Mouse (Mus musculus) heart, postnatal 4 days (tissue): ENCODE data around the gene Kcnh1. TPM values are rescaled to one million over a fixed set of nuclear protein-coding genes. Genes with fewer than 3 reads are reported as not detected.

Experiments
- DNase-seq: peaks from one replicate; pipeline ENCODE4 v3.0.0; 2021
- total RNA-seq, 2 experiments: library from RNA; stranded (reverse); gene quantifications; 2 replicates each; pipeline ENCODE4 v1.2.3; 2021

The Kcnh1 gene
- total RNA-seq, result under 1 TPM; 0.29 to 0.38 TPM

DNA sequence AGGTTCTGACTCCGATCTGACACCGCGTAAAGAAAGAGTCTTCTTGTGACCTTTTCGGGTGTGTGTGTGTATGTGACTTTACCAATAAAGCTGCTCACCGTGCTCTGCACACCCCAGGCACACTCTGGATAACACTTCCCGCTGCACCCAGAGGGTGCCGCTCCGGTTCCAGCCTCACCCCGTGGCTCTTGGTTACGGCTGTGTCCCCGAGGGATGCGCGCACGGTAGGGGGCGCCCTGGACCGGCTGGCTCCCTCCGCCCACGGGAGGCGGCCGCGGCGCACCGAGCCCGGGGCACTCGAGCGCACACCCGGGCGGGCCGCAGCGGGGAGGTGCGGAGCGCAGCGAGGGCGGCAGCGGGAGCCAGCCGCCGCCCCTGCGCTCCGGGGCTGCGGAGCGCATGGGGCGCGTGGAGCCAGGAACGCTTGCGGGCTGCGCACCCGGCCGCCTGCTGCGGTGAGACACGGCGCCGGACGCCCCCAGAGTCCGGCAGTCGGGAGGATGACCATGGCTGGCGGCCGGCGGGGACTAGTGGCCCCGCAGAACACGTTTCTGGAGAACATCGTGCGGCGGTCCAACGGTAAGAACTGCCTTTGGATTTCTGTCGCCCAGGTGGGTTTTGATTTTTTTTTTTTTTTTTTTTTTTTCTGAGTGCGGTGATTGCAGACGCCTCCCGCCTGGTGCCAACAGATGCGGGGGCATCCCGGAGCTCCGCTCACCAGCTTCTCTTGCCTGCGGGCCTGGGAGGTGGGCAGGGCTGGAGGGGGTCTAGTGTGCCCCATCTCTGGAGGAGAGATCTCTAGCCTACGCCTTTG, at the start of gene Kcnh1:
Gene Kcnh1 (plus strand): TSS at position 267 of the 814 bp plus-strand sequence.
- DNase-seq, result peak; percentile 92

DNA sequence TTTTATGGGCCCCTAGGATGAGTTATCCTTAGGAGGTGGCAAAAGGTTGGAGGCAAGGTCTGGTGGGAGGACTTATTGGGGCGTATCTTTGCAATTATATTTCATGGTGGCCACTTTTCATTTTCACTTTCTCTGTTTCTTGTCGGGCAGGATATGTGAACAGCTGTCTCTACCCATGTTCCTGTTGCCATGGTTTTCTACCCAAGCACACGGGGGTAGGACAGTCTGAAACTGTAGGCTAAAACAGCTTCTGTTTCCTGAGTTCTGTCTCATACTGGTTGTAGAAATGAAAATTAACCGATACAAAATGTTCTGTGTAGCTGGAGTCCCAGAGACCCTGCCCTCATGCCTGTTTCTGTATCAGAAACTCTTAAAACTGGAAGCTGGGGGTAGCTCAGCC, 39.4 kb upstream of the Kcnh1 start:
- no peak for DNase-seq

DNA sequence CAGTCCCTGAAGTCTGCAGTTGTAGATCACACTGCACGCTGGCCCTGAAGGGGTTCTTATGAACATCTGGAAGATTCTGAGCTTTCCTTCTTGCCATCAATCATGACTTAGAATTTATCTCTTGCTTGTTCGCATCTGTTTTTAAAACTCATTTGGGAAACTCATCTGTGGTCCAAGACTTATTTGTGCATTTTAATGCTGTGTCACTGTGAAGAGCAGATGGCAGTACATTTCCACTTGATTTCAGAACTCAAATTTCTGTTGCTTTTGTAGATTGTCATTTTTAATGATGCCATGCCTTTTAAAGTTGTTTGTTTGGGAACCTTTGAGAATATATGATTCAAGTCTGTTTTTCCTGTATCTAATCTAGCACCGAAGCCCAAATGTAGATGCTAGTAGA, 19.1 kb upstream of the Kcnh1 start:
- DNase-seq, result no peak

DNA sequence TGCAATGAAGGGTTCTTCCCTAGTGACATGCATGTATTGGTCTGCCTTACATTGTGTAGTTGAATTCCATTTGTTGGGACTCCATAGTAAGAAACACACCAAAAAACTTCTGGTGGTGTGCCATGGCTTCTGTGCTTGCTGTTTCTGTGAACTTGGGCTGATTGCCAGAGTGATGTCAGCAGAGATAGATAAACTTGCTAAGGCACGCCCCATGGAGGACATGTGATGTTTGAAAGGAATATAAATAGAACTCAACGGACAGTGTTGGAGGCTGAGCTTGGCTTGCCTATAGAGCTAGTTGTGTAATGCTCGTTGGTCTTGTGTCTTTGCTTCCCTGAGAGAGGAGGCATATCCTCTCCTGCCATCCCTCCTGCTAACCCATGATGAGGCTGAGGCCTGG, 10.7 kb upstream of the Kcnh1 start:
- DNase-seq, result no peak

DNA sequence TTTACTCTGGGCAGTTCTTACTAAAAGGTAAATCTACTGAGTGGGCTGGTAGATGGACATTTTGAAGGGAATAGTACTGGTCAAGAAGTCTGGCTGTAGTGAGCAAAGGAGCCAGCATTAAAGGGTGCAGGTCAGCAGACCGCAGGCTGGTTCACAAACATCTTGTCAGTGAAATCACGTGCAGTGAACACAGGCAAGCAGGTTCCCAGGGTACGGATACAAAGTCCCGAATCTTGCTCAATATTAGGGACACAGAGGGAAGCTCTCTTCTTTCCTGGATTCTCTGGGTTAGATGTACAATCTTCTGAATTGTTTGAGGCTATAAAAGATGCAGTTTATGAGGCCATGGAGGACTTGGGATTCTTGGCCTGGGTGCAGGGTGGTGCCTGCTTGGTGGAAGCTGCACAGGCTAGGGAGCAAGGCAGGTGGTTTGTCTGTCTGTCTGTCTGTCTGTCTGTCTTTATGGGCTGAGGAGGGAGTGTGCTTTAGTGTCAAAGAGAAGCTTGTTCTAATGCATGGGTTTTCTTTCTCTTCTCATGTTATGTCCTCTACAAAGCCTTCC, 8.8 kb upstream of the Kcnh1 start:
- no peak for DNase-seq

DNA sequence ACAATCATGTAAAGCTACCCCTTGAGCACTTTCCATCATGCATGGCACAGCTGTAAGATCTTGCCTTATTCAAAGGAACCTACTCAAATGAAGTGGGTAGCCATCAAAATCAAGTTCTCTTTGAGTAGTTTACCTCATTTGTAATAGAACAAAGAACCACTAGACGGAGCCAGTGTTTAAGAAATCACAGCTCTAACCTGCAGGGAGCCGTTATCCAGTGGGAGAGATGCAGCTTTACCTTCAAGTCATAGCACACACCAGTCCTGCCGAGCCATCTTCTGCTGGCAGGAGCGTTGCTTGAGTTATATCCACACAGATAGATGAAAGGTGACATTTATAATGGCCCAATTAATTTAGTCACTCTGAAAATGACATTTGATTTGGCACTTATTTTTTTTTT, 1.5 kb upstream of the Kcnh1 start:
- DNase-seq, result peak; percentile 26

DNA sequence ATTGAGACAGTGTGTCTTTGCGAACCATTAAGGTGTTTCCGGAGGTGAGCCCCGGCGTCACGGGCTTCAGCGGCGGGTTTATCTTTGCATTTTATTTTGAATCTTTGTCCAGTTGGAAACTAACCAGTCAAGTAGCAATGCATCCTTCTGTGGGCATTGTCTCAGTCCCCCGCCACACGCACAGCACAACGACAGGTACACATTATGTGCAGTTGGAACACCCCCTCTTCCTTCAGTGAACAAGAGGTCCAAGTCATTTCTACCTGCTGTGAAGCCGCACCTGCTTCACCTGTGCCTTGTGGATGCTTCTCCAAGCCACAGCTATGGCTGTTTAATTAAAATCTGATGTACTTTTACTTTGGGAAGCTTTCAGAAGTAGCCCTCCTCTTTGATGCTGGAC, 803 bp upstream of the Kcnh1 start:
- DNase-seq, result no peak

DNA sequence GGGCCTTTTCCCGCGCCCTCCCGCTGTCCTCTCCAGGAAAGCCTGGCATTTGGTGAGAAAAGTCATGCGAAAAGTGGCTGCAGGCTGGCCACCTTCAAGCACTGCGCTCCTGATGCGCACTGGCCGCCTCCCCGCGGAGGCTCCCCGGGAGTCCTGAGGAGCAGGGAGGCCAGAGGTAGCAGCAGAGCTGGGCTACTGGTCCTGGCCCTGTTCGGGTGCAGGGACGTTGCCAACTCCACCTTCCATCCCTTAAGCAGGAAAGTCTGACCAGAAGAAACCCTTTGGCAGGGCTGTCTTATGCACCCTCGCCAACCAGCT, 707 bp downstream of the Kcnh1 start:
- DNase-seq, result no peak

DNA sequence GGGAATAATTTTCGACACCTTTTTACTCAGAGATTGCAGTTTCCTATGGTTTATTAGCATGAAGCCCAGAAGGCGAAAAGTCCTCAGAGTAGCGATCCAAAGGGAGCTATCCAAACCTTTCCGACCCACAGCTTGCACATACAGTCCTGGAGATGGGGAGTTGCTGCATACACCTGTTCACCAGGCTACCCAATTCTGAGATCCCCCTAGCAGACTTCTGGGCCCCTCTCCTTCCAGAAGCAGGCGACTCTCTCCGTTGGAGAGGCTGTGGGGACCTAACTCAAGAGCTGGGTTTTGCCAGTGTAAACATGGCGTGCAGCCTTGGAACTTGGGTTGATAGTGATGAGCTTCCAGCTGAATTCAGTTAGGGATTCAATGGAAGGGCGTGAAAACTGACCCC, 1.3 kb downstream of the Kcnh1 start:
- DNase-seq, result no peak

DNA sequence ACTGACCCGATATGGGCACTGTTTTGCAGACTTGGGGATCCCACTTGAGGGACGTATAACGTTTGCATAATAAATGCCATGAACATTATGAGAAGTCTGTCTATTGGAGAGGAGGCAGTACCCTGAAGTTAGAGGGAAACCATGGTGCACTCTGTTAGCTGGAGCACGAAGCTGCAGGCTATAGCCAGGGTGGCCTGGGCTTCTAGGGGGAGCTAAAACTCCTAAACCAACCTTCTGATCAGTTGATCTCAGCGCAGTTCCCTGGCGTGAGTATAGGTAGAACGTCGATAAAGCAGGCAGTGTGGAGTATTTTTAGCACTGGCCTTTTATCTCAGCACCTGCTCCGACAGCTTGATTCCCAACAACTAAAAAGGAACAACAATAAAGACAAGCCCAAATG, 2.1 kb downstream of the Kcnh1 start:
- DNase-seq, result no peak

DNA sequence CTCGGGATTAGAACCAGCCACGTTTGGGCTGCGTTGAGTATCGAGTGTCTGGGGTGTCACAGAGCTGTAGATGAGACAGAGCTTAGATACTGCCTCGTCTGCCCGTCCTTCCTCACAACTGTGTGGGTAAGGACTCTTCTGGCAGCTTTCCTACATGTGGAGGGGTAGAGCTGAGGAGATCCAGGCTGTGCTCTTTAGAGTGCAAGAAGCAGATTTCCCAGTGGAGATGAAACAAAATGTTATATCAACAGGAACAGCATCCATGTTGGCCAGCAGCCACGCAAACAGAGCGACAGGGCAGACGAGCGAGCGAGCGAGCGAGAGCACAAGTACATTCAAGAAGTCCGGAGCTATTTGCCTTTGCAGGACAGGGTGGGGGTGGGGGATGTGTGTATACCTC, 3.1 kb downstream of the Kcnh1 start:
- peak; percentile 7 for DNase-seq

DNA sequence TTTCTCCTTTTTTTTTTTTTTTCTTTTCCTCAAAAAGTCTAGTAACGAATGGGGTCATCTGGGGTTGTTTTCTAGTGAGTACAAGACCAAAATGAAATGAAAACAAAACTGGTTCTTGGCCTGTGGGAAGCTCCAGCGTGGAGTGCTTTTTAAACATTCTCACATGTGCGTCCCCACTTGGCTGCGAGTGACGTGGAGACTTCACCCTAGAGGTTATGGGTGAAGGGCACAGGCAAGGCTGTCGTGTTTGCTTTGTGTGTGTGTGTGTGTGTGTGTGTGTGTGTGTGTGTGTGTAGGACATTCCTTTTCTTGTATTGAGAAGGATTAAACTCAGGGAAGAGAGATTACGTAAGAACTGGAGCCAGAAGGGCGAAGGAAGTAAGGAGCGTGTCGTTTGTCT, 6.9 kb downstream of the Kcnh1 start:
- DNase-seq, result no peak

DNA sequence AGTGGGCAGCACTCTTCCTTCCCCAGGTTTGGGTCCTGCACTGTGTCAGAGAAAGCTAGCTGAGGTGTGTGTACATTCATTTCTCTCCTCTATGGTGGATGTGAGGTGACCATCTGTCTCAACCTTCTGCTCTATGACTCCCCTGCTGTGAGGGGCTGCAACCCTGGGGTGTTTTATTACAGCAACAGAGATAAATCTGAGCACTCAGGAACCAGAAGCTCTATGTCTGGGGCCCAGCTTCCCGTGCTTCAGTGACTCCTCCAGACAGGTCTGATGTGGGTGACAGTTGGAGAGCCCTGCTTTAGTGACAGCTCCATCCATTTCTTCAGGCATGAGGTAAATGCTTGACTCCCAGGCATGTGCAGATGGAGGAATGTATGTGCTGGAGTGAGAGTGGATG, 12.4 kb downstream of the Kcnh1 start:
- no peak for DNase-seq

DNA sequence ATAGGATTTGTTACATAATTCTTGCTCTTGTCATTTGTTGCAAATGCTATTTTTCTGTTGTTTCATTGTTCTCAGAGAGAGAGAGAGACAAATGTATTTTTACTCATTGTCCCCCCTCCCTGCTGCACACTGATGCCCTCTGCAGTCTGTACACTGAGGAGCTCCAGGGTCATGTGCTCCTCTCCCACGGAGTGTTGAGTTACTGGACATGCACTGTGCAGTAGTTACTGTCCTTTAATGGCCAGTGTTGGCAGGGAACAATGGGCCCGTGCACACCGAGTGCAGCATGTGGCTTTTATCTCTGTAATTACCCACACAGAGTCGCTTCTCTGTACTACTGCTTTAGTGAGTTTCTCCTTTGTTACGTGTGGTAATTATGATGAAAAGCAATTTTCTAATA, 17.4 kb downstream of the Kcnh1 start:
- DNase-seq, result no peak

DNA sequence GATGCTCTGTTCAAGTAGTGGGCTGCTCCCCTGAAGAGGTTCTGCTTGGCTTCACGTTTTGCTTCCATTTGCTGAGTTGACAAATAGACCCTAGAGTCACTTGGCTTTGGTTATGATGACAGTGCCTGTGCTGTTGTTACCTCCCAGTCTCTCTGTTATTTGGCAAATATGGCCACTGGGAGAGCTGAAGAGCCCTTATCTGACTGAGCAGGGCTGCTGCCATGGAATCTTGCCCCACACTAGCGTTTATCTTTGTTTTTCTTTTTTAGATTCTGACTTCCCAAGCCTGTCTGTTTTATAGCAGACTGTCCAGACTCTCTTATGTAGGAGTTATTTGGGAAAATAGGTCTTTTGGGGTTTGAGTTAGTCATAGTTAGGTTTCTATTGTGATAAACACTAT, 21.9 kb downstream of the Kcnh1 start:
- no peak for DNase-seq

DNA sequence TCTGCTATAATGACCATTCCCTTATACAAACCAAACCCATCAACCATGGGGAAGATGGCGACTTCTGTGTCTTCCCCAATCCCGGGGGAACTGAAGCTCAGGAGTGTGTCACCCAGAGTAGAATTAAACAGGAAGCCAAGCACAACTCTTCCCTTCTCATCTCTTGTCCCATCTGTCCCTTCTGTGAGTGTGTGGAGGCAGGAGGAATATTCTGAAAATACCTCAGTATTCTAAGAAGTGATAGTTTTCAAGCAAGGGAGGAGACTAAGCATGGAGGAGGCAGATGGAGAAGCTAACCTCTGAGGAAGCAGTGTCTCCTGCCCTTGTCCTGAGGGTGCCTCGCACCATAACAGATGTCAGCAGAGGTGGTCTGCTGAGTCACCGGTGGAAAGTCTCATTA, 24.1 kb downstream of the Kcnh1 start:
- DNase-seq, result no peak

DNA sequence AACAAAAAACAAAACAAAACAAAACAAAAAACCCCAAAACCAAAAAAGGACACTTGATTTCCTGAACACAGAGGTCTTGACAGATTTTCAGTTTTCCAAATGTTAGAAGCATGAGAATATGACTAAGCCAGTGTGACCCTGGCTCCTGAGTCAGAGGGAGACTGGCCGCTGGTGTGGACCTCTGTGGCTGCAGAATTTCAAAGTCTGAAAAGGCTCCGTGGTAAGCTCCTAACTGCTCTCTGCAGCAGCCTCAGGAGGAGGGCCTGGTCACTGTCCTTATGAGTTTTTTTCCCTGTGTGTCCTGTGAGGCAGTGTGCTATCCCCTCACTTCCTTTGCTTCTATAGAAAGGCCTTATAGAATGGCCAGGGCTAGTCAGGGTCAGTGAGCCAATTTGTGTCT, 29.6 kb downstream of the Kcnh1 start:
- DNase-seq, result no peak

DNA sequence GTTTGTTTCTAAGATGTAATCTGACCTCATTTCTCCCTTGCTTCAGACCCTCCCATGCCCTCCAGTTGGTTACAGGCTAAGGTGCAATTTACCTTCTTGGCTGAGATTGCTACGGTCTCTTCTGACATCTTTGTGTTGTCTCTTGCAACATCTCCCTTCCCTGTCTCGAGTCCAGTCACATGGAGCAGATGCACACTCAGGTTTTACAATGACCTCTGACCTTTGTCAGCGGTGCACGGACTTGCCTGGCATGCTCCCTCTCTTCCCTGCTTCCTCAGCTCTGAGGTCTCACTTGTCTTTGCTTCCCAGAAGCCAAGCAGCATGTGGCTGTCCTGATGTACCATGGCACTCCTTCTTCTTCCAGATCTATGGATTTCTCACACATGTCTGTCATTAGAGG, 33.6 kb downstream of the Kcnh1 start:
- no peak for DNase-seq

DNA sequence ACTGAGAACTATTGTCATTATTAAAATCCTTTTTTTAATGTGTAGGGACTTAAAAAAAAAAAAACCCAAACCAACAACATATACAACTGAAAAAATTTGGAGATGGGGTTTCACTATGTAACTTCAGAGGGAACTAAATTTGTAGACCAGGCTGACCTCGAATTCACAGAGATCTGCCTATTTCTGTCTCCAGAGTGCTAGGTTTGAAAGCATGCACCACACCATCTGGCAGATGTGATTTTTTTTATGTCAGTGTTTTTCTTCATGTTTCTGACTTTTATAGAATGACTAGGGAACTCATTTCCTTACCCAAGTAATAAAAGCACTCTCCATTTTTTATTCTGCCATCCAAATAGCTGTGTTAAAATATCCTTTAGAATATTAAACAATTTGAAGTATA, 42.1 kb downstream of the Kcnh1 start:
- no peak for DNase-seq

DNA sequence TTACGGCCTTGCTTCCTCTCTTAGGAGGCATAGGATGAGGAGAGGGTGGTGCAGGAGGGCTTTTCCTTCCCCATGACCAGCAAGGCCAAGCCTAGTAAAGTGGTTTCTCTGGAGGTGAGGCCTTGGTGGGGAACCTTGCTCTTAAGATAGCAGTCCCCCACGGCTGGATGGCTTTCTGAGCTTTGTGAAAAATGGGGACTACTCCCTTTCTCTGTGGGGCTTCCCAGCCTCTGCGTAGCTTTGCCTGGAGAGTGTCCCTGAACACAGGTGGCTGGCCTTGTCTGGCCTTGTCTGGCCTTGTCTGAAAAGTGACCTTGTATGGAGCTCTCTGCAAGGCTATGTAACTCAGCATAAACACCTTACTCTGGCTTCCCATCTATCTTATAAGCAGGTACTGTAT, 56.3 kb downstream of the Kcnh1 start:
- DNase-seq, result no peak

DNA sequence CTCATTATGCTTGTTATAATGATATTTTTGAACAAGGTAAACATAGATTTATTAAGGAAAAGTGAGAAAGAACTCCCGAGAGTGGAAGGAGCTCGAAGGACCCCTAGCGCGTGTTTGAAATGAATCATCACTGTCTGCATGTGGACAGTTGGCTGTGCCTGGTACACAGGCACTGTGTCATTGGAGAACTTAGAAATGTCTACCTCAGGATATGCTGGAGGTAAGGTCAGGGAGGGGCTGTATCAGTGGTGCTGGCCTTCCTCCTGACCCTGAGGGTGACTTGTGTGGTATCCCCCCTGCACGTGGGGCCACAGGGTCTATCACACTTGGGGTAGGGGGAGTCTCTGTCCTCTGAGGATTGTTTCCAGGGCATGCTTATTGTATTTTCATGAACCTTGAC, 68.6 kb downstream of the Kcnh1 start:
- DNase-seq, result no peak

DNA sequence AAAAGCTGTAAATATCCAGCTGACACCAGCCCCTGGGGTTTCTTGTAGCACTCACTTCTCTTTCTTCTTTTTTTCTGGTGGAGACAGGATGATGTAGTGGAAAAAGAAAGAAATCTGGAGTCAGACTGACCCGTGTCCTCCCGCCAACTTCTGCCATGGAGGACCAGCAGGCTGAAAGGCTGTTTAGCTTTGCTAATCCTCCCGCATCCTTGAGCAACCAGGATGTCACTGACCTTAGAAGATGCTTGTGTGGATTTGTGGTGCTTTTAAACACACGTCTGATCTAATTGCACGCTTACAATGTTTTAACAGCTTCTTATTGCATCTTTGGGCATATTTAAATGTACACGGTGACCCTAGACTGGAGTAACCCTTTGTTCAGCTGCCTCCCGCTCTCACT, 69.0 kb downstream of the Kcnh1 start:
- DNase-seq, result no peak

DNA sequence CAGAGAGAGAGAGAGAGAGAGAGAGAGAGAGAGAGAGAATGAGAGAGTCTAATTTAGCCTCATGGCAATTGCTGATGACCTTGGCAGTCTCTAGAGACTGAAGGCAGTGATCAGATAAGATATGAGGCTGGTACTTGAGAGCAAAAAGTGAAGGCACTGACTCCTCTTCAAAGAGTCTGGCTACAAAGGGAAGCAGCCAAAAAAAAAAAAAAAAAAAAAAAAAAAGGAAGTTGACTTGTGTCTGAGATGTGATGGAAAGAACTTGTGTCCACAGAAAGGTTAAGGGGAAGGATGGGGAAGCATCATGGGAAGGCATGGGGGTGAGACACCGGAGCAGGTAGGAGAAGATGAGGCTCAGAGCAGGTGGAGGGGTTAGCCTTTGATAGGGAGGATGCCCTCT, 75.1 kb downstream of the Kcnh1 start:
- no peak for DNase-seq

DNA sequence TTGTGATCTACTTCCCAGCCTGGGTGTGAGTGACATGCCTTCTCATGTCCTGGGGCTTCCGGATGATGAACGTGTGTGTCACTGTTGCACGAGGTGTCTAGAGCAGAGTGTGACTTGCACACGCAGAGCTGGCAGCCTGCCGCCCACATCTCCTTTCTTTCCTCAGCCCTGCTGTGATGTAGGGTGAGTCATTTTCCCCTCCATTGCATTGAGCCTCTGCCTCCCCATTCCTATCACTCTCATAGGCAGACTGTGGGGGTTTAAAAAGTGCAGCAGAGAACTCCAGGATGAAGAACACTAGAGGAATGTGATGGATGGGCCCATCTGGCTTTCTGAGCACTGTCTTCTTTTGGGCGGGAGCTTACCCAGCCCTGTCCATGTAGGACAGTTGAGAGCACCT, 76.4 kb downstream of the Kcnh1 start:
- no peak for DNase-seq

DNA sequence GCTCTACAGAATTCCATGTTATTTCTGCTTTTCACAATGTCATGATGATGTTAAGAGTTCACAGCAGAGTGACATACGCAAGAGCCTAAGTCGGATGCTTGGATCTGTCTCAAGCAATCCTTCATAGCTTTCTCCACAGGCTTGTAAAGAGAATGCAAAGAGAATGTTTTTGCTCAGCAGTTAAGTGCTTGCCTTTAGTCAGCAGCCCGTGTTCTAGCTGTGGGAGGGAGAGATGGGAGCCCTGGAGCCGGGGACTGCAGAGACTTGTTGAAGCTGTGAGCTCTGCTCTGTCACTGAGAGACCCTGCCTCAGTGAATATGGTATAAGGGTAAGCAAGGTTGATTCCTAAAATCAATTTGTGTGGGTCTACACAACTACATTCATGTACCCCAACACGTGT, 78.3 kb downstream of the Kcnh1 start:
- DNase-seq, result no peak
